Mouse (Mus musculus) R1 (cell line): ENCODE results near the gene Pgp.
"Not testable (repeated sequence)": the region's sequence is repeated elsewhere in the genome, so short reads cannot be mapped to it uniquely, and the experiment has no call there.

Source experiments
- DNase-seq: peaks from one replicate; pipeline ENCODE4 v3.0.0-alpha.2; 2018; ENCODE audit warnings: low read depth, low spot score

Pgp gene

DNA sequence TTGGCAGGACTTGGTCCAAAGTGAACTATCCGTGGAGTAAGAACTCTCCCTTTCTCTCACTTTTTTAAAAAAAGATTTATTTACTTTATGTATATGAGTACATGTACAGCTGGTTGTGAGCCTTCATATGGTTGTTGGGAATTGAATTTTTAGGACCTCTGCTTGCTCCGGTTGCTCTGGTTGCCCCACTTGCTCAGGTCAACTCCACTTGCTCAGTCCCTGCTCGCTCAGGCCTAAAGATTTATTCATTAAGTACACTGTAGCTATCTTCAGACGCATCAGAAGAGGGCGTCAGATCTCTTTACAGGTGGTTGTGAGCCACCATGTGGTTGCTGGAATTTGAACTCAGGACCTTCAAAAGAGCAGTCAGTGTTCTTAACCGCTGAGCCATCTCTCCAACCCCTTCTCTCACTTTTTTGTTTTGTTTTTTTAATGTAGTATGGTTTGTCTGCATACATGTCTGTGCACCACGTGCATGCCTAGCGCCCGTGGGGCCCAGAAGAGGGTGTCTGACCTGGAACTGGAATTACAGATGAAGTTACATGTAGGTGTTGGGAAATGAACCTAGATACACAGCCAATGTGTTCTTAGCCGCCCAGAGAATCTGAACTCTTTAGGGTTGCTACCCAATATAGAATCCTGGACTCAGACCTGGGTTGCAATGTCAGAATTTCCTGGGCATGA is 14.5 kb upstream of the Pgp start:
- not testable (repeated sequence) for DNase-seq

DNA sequence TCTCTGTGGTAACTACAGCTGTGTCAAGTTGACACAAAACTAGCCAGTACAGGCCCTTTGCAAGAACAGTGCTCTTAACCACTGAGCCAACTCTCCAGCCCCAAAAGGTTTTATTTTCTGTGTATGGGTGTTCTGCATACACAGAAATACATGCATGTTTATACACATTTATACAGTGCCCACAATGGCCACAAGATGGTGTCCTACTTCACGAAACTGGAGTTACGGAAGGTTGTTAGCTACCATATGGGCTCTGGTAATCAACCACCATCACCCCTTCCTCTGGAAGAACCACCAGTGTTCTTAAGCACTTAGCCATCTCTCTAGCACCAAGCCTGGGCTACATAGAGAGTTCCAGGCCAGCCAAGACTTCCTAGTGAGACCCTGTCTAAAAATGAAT is 8.6 kb upstream of the Pgp start:
- DNase-seq = peak; percentile 78

- no peak for DNase-seq
These were observed 7.3 kb upstream of the Pgp start for GRCm38 (mm10) chr17:24462932-24463331.

DNA sequence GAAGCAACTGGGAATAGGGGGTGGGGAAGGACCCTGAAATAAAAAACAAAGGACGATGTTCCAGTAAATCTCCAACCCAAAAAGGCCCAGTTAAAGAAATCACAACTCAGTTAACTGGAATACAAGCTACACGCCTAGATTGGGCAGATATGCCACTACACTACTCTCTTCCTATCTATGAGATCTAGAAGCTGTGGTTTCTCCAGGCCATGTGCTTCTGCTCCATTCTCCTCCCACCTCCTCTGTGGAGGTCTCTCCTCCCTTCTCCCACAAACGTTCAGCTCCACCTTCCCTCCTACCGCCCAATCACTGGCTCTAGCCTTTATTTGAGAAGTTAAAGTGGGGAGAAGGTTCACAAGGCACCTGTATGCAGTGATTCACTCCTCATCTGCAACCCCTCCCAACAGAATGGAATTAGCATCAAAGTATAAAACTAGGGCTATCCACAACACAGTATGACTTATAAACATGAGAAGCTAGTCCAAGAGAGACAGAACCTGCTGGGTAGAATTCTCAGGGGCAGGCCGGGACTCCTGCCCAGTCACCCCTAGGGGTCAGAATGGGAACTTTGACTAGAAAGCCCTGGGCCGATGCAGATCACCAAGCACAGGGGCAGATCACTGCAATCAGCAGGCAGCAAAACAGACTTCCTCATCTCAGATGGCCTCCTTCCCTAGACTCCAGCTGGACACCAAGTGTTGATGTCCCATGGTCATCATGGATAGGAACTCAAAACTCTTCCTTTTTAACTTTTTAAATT is 6.6 kb upstream of the Pgp start:
- DNase-seq = peak; percentile 83

DNA sequence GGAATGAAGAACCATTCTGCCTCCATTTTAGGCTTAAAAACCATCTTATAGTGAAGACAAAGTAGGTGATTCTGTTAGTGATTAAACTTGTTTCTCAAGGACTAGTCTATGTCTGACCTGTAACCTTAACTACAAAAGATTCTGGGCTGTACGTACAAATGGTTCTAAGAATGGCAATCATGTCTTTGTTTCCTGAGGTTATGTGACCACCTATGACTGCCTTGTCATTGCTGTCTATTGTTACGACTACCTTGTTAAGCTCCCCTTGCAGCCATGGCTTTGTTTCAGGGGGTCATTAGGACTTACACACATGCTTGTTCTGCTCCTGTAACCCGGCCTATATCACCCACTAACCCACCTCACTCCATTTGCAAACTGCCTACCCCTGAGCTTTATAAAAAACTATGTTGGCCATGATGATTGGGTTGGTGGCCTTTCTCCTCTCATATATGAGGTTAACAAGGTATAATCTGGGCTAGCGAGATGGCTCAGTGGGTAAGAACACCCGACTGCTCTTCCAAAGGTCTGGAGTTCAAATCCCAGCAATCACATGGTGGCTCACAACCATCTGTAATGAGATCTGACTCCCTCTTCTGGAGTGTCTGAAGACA is 1.5 kb upstream of the Pgp start:
- peak; percentile 62 for DNase-seq

DNA sequence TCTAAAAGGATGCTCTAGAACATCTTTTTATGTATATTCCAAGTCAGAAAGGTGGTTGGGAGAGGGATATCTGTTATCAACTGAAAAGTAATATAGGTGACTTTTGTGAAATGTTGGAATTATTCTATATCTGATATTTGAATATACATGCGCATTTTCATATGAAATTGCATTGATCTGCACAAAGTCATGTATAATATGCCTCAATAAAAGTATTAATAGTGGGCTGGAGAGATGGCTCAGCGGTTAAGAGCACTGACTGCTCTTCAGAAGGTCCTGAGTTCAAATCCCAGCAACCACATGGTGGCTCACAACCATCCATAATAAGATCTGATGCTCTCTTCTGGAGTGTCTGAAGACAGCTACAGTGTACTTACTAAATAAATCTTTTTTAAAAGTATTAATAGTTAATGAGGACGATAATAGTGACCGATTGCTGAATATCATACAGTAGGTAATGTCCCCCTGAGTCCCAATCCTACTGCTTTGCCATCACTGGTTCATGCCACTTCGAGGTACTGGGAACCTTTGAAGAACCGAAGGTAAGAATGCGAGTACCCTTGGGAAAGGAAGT is 769 bp upstream of the Pgp start:
- DNase-seq = no peak

GRCm38 (mm10) chr17:24470701-24471527 is 722 bp downstream of the Pgp start:
- peak; percentile 36 for DNase-seq

- no peak for DNase-seq
These were observed 2.3 kb downstream of the Pgp start for GRCm38 (mm10) chr17:24472512-24472911.

- no peak for DNase-seq
These were observed 3.6 kb downstream of the Pgp start, which contains the start of gene Bricd5 for GRCm38 (mm10) chr17:24473612-24474275. TSS of gene Bricd5 (plus strand) at chr17:24473884.

GRCm38 (mm10) chr17:24474557-24474956 is 4.4 kb downstream of the Pgp start:
- no peak for DNase-seq

GRCm38 (mm10) chr17:24475586-24475985 is 5.4 kb downstream of the Pgp start:
- no peak for DNase-seq

GRCm38 (mm10) chr17:24476022-24476776 is 6.0 kb downstream of the Pgp start:
- no peak for DNase-seq

- DNase-seq = no peak
These were observed 7.1 kb downstream of the Pgp start for GRCm38 (mm10) chr17:24477053-24477984.

- DNase-seq = no peak
These were observed 7.9 kb downstream of the Pgp start for GRCm38 (mm10) chr17:24477985-24478600.

- DNase-seq = peak; percentile 98
These were observed 8.6 kb downstream of the Pgp start, which contains the start of gene Mlst8 for GRCm38 (mm10) chr17:24478663-24479380. TSS of gene Mlst8 (minus strand) at chr17:24479078.

GRCm38 (mm10) chr17:24479431-24479830 is 9.2 kb downstream of the Pgp start:
- DNase-seq = no peak

GRCm38 (mm10) chr17:24480201-24480826 is 10.1 kb downstream of the Pgp start:
- DNase-seq = peak; percentile 70
